ENCODE assay signal across 8 mouse cellular contexts in the genomic region with DNA sequence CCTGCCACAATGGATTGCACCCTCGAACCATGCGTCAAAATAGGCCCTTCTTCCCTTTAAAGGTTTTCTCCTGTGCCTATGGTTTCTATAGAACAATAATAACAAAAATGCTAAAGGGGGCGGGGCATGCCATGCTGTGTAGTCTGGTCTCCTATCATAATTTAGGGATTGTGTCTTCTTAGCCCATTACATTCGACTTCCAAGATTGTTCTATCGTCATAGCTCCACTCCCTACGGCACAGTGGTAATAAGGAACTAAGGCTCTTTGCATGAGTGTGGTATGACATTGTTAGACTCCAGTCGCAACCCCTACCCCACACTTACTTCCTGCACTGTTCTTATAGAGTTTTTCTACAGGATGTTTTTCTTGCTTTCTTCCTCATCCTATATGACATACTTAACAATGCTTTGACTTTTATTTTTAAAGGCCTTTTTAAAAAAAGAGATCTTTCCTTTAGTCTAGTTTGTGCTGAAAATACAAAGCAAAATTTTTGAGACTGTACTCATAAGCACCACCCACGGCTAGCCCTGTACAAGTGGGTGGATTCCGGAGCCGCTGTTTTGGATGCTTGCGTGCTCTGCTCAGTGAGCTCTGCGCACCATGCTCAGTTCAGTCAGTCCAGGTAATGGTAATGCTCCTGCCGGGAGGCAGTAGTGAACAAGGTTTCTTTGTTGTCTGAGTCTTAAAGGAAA. TPM values are rescaled to one million over a fixed set of nuclear protein-coding genes. Genes with fewer than 3 reads are reported as not detected.
DNase-seq lines count a peak whose midpoint lies in the region; ATAC-seq and TF ChIP-seq lines count a peak whose summit lies in the region.

No protein-coding gene starts in this region.

- no peak overlapping the region for H3K27ac ChIP-seq in forebrain, embryonic 15.5 days (replicated peaks)
- H3K27ac ChIP-seq in left cerebral cortex, adult 2 months: peak overlapping the region; percentile 18; the same call in 1 of the 2 replicates
- no peak overlapping the region for H3K27ac ChIP-seq in neural tube, embryonic 13.5 days (replicated peaks)

- DNase-seq in left cerebral cortex, adult 18-20 months (ENCODE audit: low spot score in 2 of 2): peak; percentile 48 to 69
- no peak for DNase-seq in left cerebral cortex, postnatal 4 days
- peak; percentile 39 to 57 for DNase-seq in left cerebral cortex, adult 2 months (ENCODE audit: extremely low spot score in 1 of 2, low spot score in 2 of 2)
- DNase-seq in thymus, postnatal 0 days (ENCODE audit: low spot score): no peak
- DNase-seq in adrenal gland, postnatal 14 days: no peak
- DNase-seq in cerebellum, adult 18-20 months: no peak

- intact Hi-C loops in left cerebral cortex, postnatal 4 days (cut with DNase I): no loop called here
- intact Hi-C loops in left cerebral cortex, adult 2 months (cut with DNase I): loop anchor here (5.0 kb wide), 1 partner anchor 42 kb away; a partner anchor contains a TSS

- 19% methylated on average over 13 of the region's 13 CpGs for WGBS in forebrain, embryonic 15.5 days
- 27% methylated on average over 13 of the region's 13 CpGs for WGBS in neural tube, embryonic 13.5 days

- peak; percentile 88 for ATAC-seq in forebrain, embryonic 15.5 days (replicated peaks)
- ATAC-seq in neural tube, embryonic 13.5 days (ENCODE audit: low read depth): peak; percentile 82

- no peaks in the 10 kb centered on the region for H3K9me3 ChIP-seq in forebrain, embryonic 15.5 days
- no peaks in the 10 kb centered on the region for H3K9me3 ChIP-seq in neural tube, embryonic 13.5 days

- H3K4me1 ChIP-seq in forebrain, embryonic 15.5 days: peaks cover 15% of the 10 kb centered on the region; the same call in 1 of the 2 replicates
- H3K4me1 ChIP-seq in neural tube, embryonic 13.5 days (replicated peaks): peaks cover 19% of the 10 kb centered on the region

- peak overlapping the region; percentile 2; the same call in 1 of the 2 replicates for H3K9ac ChIP-seq in forebrain, embryonic 15.5 days (replicated peaks)
- peak overlapping the region; percentile 47; the same call in 1 of the 2 replicates for H3K9ac ChIP-seq in neural tube, embryonic 13.5 days

- H3K4me2 ChIP-seq in forebrain, embryonic 15.5 days (replicated peaks): peak overlapping the region; percentile 50
- H3K4me2 ChIP-seq in neural tube, embryonic 13.5 days: peak overlapping the region; percentile 55

- no peaks in the 10 kb centered on the region for H3K27me3 ChIP-seq in forebrain, embryonic 15.5 days
- no peaks in the 10 kb centered on the region for H3K27me3 ChIP-seq in neural tube, embryonic 13.5 days

- no peaks in the 10 kb centered on the region for H3K36me3 ChIP-seq in forebrain, embryonic 15.5 days
- no peaks in the 10 kb centered on the region for H3K36me3 ChIP-seq in neural tube, embryonic 13.5 days

- peak overlapping the region; percentile 31 for H3K4me3 ChIP-seq in forebrain, embryonic 15.5 days
- peak overlapping the region; percentile 38 for H3K4me3 ChIP-seq in left cerebral cortex, adult 2 months
- peak overlapping the region; percentile 27 for H3K4me3 ChIP-seq in neural tube, embryonic 13.5 days

- TF ChIP-seq CTCF in left cerebral cortex, adult 2 months (IDR thresholded peaks at IDR 0.05): no peak

RNA-seq across cellular contexts. Expression of a gene that starts 40.6 kb away (rescaled TPM):
- total RNA-seq in left cerebral cortex, adult 18-20 months (2021): not detected
- not detected for total RNA-seq in left cerebral cortex, postnatal 4 days (2021)
- polyA plus RNA-seq in forebrain, embryonic 15.5 days (2015; fragmentation: Nextera tagmentation; extraction: Ambion mirVana): 0.15 TPM in 1 of 2 replicates, not detected in the other
- not detected for total RNA-seq in left cerebral cortex, adult 2 months (2021)
- 0.87 and 1.8 TPM in 2 replicates for polyA plus RNA-seq in neural tube, embryonic 13.5 days (2015; fragmentation: Nextera tagmentation; extraction: Ambion mirVana)
- 0.13 TPM in 1 of 2 replicates, not detected in the other for polyA plus RNA-seq in thymus, postnatal 0 days (2015; fragmentation: Nextera tagmentation; extraction: Ambion mirVana)
- total RNA-seq in adrenal gland, postnatal 14 days (2021): not detected in 2 replicates

Comparison
In these comparisons a context has a peak if more than half of its experiments do, and no peak if none do; other contexts are left out.
1. DNase-seq: peak in left cerebral cortex, adult 18-20 months (2 of 2) and left cerebral cortex, adult 2 months (2 of 2); none in left cerebral cortex, postnatal 4 days (single experiment), thymus, postnatal 0 days (single experiment), adrenal gland, postnatal 14 days (single experiment) and cerebellum, adult 18-20 months (0 of 2).
2. Peak in every context shown above with its lines, with median percentiles within 50 percentile points of each other: H3K4me3 ChIP-seq.